Comparison of ENCODE assay signal across 8 mouse cellular contexts in the genomic region with DNA sequence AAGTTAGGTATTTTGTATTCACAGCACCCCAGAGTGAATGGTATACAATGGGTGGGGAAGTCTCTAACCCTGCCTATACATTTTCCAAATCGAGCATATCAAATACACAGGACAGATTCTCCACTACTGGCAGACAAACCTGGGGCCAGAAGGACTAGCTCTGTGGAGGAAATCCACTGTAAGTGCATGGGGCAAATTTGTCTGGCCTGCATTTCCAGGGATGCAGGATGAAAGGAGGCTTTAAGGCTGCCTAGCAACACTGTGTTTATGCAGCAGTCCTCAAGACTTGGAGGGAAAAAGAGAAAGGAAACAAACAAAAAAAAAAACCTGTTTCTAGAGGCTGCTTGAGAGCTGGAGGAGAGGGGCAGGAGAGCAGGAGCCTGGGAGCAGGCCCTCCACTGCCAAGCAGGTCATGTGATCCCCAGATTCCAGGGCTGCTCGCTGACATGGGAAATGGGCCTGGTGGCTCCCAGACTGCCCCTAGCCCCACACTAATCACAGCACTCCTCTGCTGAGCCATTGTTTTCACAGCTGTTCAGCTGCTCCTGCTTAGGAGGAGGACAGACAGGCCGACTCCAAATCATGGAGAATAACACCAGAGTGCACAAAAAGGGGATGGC.
DNase-seq lines count a peak whose midpoint lies in the region; ATAC-seq lines count a peak whose summit lies in the region.
"Had no signal": no experiment of that assay in that cellular context is flagged by ENCODE, and none has a peak within 500 bp of the region (broad histone marks: within the 10 kb centered on the region; RNA-seq: fewer than 3 reads in every experiment).

No protein-coding gene starts in this region.

- 11% methylated on average over 3 of the region's 3 CpGs for WGBS in embryonic facial prominence, embryonic 14.5 days
- 15% methylated on average over 3 of the region's 3 CpGs for WGBS in heart, embryonic 11.5 days (ENCODE audit: insufficient replicate concordance)
- 16% methylated on average over 3 of the region's 3 CpGs for WGBS in kidney, embryonic 14.5 days
- WGBS in lung, embryonic 15.5 days, result 15% methylated on average over 3 of the region's 3 CpGs

- peak; percentile 37 for DNase-seq in brain, embryonic 18.5 days (ENCODE audit: low read depth, low spot score)
- peak; percentile 93 for DNase-seq in embryonic facial prominence, embryonic 14.5 days (ENCODE audit: low spot score)
- peak; percentile 86 for DNase-seq in retina, postnatal 1 day
- no peak for DNase-seq in thymus, postnatal 0 days (ENCODE audit: low spot score)

- H3K4me2 ChIP-seq in embryonic facial prominence, embryonic 14.5 days (ENCODE audit: low read depth, low read length), result no peak overlapping the region
- H3K4me2 ChIP-seq in heart, embryonic 11.5 days, result no peak overlapping the region
- H3K4me2 ChIP-seq in kidney, embryonic 14.5 days (replicated peaks; ENCODE audit: low read depth, low read length), result no peak overlapping the region
- H3K4me2 ChIP-seq in lung, embryonic 15.5 days, result no peak overlapping the region; the same call in 1 of the 2 replicates
- H3K4me2 ChIP-seq: liver, embryonic 15.5 days had no signal

- peak overlapping the region; percentile 59 for H3K27ac ChIP-seq in embryonic facial prominence, embryonic 14.5 days (replicated peaks; ENCODE audit: low read depth, low read length)
- peak overlapping the region; percentile 57 for H3K27ac ChIP-seq in heart, embryonic 11.5 days (ENCODE audit: low read depth, low read length)
- H3K27ac ChIP-seq in kidney, embryonic 14.5 days (ENCODE audit: low read depth, low read length), result peak overlapping the region; percentile 64
- H3K27ac ChIP-seq in lung, embryonic 15.5 days, result peak overlapping the region; percentile 20
- H3K27ac ChIP-seq: liver, embryonic 15.5 days had no signal

- peak; percentile 96 for ATAC-seq in embryonic facial prominence, embryonic 14.5 days (ENCODE audit: low read depth)
- ATAC-seq in heart, embryonic 11.5 days (replicated peaks; ENCODE audit: insufficient number of reproducible peaks, low FRiP score, low TSS enrichment), result peak; percentile 90
- peak; percentile 99 for ATAC-seq in kidney, embryonic 14.5 days (ENCODE audit: low FRiP score, low TSS enrichment)
- ATAC-seq in lung, embryonic 15.5 days (ENCODE audit: borderline replicate concordance, extremely low read depth, low FRiP score, low TSS enrichment), result peak; percentile 93

- H3K4me3 ChIP-seq in embryonic facial prominence, embryonic 14.5 days (ENCODE audit: low read depth, low read length), result no peak overlapping the region
- no peak overlapping the region for H3K4me3 ChIP-seq in heart, embryonic 11.5 days (ENCODE audit: low read depth, low read length)
- H3K4me3 ChIP-seq in kidney, embryonic 14.5 days (ENCODE audit: low read length), result no peak overlapping the region
- H3K4me3 ChIP-seq in lung, embryonic 15.5 days, result no peak overlapping the region
- H3K4me3 ChIP-seq: liver, embryonic 15.5 days had no signal

- H3K9ac ChIP-seq in embryonic facial prominence, embryonic 14.5 days (ENCODE audit: low read depth, low read length), result no peak overlapping the region
- no peak overlapping the region for H3K9ac ChIP-seq in heart, embryonic 11.5 days (ENCODE audit: low read depth, low read length)
- no peak overlapping the region for H3K9ac ChIP-seq in kidney, embryonic 14.5 days (ENCODE audit: low read depth, low read length)
- no peak overlapping the region for H3K9ac ChIP-seq in lung, embryonic 15.5 days
- H3K9ac ChIP-seq: liver, embryonic 15.5 days had no signal

- no peaks in the 10 kb centered on the region for H3K36me3 ChIP-seq in embryonic facial prominence, embryonic 14.5 days (ENCODE audit: control insufficient read depth, insufficient read depth, low read length)
- H3K36me3 ChIP-seq in heart, embryonic 11.5 days (ENCODE audit: control insufficient read depth, insufficient read depth, low read length), result no peaks in the 10 kb centered on the region
- H3K36me3 ChIP-seq in kidney, embryonic 14.5 days (ENCODE audit: control insufficient read depth, insufficient read depth, low read length), result no peaks in the 10 kb centered on the region
- H3K36me3 ChIP-seq in lung, embryonic 15.5 days, result no peaks in the 10 kb centered on the region
- H3K36me3 ChIP-seq: liver, embryonic 15.5 days had no signal

- H3K4me1 ChIP-seq in embryonic facial prominence, embryonic 14.5 days (ENCODE audit: control insufficient read depth, insufficient read depth, low read length), result peaks cover 15% of the 10 kb centered on the region; the same call in 1 of the 2 replicates
- H3K4me1 ChIP-seq in heart, embryonic 11.5 days (ENCODE audit: control insufficient read depth, insufficient read depth, low read length), result no peaks in the 10 kb centered on the region; the same call in 1 of the 2 replicates
- H3K4me1 ChIP-seq in kidney, embryonic 14.5 days (ENCODE audit: control insufficient read depth, insufficient read depth, low read length), result peaks cover 8% of the 10 kb centered on the region; the same call in 1 of the 2 replicates
- peaks cover 12% of the 10 kb centered on the region for H3K4me1 ChIP-seq in lung, embryonic 15.5 days
- H3K4me1 ChIP-seq: liver, embryonic 15.5 days had no signal

- no peaks in the 10 kb centered on the region for H3K9me3 ChIP-seq in embryonic facial prominence, embryonic 14.5 days (ENCODE audit: control insufficient read depth, low read length)
- no peaks in the 10 kb centered on the region for H3K9me3 ChIP-seq in heart, embryonic 11.5 days (replicated peaks; ENCODE audit: control insufficient read depth, low read length)
- no peaks in the 10 kb centered on the region for H3K9me3 ChIP-seq in kidney, embryonic 14.5 days (ENCODE audit: control insufficient read depth, low read length)
- H3K9me3 ChIP-seq in lung, embryonic 15.5 days, result no peaks in the 10 kb centered on the region
- H3K9me3 ChIP-seq: liver, embryonic 15.5 days had no signal

- no peaks in the 10 kb centered on the region for H3K27me3 ChIP-seq in embryonic facial prominence, embryonic 14.5 days (replicated peaks; ENCODE audit: control insufficient read depth, insufficient read depth, low read length)
- no peaks in the 10 kb centered on the region for H3K27me3 ChIP-seq in heart, embryonic 11.5 days (ENCODE audit: control insufficient read depth, insufficient read depth, low read length)
- H3K27me3 ChIP-seq in kidney, embryonic 14.5 days (ENCODE audit: control insufficient read depth, insufficient read depth, low read length), result no peaks in the 10 kb centered on the region
- H3K27me3 ChIP-seq in lung, embryonic 15.5 days, result no peaks in the 10 kb centered on the region
- H3K27me3 ChIP-seq: liver, embryonic 15.5 days had no signal
